Mouse (Mus musculus): ENCODE data around the gene Shox2.

GRCm38 (mm10) chr3:66964884-66965283 lies 16.7 kb downstream of the Shox2 start:
- no peak for TF ChIP-seq CTCF (IDR thresholded peaks at IDR 0.05; ENCODE audit: low read depth, low read length)
- no peak for TF ChIP-seq POLR2AphosphoS5 (IDR thresholded peaks at IDR 0.05; ENCODE audit: insufficient replicate concordance, low read depth, low read length)
- TF ChIP-seq GATA1 (IDR thresholded peaks at IDR 0.05; ENCODE audit: borderline replicate concordance, low read length) = no peak
- no peak for TF ChIP-seq TAL1 (conservative IDR thresholded peaks at IDR 0.05; ENCODE audit: low read depth, low read length)
- no peak for TF ChIP-seq GATA2 (IDR thresholded peaks at IDR 0.05; ENCODE audit: borderline replicate concordance, low read depth, low read length)
